Mouse (Mus musculus) lung, embryonic 16.5 days (tissue): ENCODE results near the gene Vipas39. TPM values are rescaled to one million over a fixed set of nuclear protein-coding genes. Genes with fewer than 3 reads are reported as not detected.
A peak's percentile ranks its signal among the peaks of the same experiment; 100 is the strongest.

Experiments
- ATAC-seq: fragments of 200-750 bp; cut with Nextera tagmentation; 2 replicates; pipeline ENCODE4 v1.8.0; 2017; ENCODE audit warnings: low read depth, mild to moderate bottlenecking, moderate library complexity
- H3K27ac ChIP-seq: fragments of 300-500 bp; sonication (generic); 2 replicates; pipeline ENCODE4 v1.5.1; 2014; ENCODE audit warnings: mild to moderate bottlenecking, control low read depth, low read length
- H3K27me3 ChIP-seq: fragments of 300-500 bp; sonication (generic); 2 replicates; pipeline ENCODE4 v1.6.1; 2014; ENCODE audit warnings: low read depth, low read length, mixed read lengths; ENCODE audit not compliant: control insufficient read depth, insufficient read depth
- H3K36me3 ChIP-seq: fragments of 300-500 bp; sonication (generic); 2 replicates; pipeline ENCODE4 v1.6.1; 2014; ENCODE audit warnings: low read length; ENCODE audit not compliant: control insufficient read depth, insufficient read depth
- H3K4me1 ChIP-seq: fragments of 300-500 bp; sonication (generic); replicated peaks from 2 replicates; pipeline ENCODE4 v1.6.1; 2014; ENCODE audit warnings: low read length, mixed read lengths; ENCODE audit not compliant: control insufficient read depth, insufficient read depth
- H3K4me2 ChIP-seq: fragments of 300-500 bp; sonication (generic); 2 replicates; pipeline ENCODE4 v1.6.1; 2014; ENCODE audit warnings: low read depth, low read length, control low read depth
- H3K4me3 ChIP-seq: fragments of 300-500 bp; sonication (generic); 2 replicates; pipeline ENCODE4 v1.5.1; 2014; ENCODE audit warnings: mild to moderate bottlenecking, low read length, control low read depth
- H3K9ac ChIP-seq: fragments of 300-500 bp; sonication (generic); 2 replicates; pipeline ENCODE4 v1.6.1; 2014; ENCODE audit warnings: low read length, control low read depth
- H3K9me3 ChIP-seq: fragments of 300-500 bp; sonication (generic); 2 replicates; pipeline ENCODE4 v1.6.1; 2016; ENCODE audit warnings: low read length; ENCODE audit not compliant: control insufficient read depth
- WGBS: fragments of 180-500 bp; shearing (Covaris S2); extraction: QIAGEN DNeasy Blood & Tissue Kit; methylation state at CpG from one replicate; pipeline ENCODE4 v1.1.7; 2014; 5-methylcytosine and 5-hydroxymethylcytosine counted together
- polyA plus RNA-seq: library from polyadenylated mRNA; unstranded; fragments of >200 nt; fragmentation: Nextera tagmentation; extraction: Ambion mirVana; gene quantifications from 2 replicates; pipeline ENCODE4 v1.2.1, GENCODE M21; 2015

Vipas39 gene
- polyA plus RNA-seq, 1 experiment from 2014 or later = 40.8 TPM

- WGBS = 64% methylated on average over 6 of the region's 6 CpGs
- peak; percentile 41; the same call in 1 of the 2 replicates for ATAC-seq
- H3K9ac ChIP-seq = no peak overlapping the region
These were observed 27.9 kb upstream of the Vipas39 start for GRCm38 (mm10) chr12:87293934-87294333.

DNA sequence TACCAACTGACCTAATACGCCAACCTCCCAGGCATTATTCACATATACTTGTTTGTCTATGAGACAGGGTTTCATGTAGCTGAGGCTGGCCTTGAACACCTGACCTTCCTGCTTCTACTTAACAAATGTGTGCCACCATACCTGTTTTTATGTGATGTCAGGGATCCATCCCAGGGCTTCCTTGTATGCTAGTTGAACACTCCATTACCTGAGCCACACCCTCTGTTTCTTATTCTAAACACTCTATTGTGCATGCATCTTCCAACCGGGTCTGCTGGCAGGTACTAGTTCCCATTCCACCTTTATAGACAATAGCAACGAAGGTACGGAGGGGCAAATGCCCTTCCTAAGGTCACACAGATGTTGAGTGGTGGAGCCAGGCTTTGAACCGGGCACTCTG is 23.0 kb upstream of the Vipas39 start:
- H3K36me3 ChIP-seq = no peaks in the 10 kb centered on the region
- H3K27ac ChIP-seq = no peak overlapping the region
- H3K9ac ChIP-seq = no peak overlapping the region
- H3K4me3 ChIP-seq = no peak overlapping the region
- no peak overlapping the region for H3K4me2 ChIP-seq
- 90% methylated on average over 5 of the region's 5 CpGs for WGBS
- no peak for ATAC-seq
- H3K9me3 ChIP-seq = peaks cover 3% of the 10 kb centered on the region; the same call in 1 of the 2 replicates
- 0 out of 2 replicates have a peak, but pooled peaks cover 5% of the 10 kb centered on the region for H3K4me1 ChIP-seq
- no peaks in the 10 kb centered on the region for H3K27me3 ChIP-seq

More at GRCm38 (mm10) chr12:87293934-87294333, 27.9 kb upstream of the Vipas39 start:
- Histone ChIP-seq H3K4me1 (no peaks in the 10 kb centered on the region; the same call in 1 of the 2 replicates), H3K9me3 (no peaks in the 10 kb centered on the region), H3K27me3 (peaks cover 2% of the 10 kb centered on the region; the same call in 1 of the 2 replicates), H3K27ac (no peak overlapping the region), H3K4me3 (no peak overlapping the region), H3K36me3 (no peaks in the 10 kb centered on the region), H3K4me2 (no peak overlapping the region)

- Histone ChIP-seq H3K36me3 (no peaks in the 10 kb centered on the region), H3K27ac (peak overlapping the region; percentile 69), H3K4me2 (no peak overlapping the region), H3K9ac (no peak overlapping the region), H3K27me3 (no peaks in the 10 kb centered on the region), H3K9me3 (peaks cover 3% of the 10 kb centered on the region; the same call in 1 of the 2 replicates), H3K4me3 (no peak overlapping the region), H3K4me1 (0 out of 2 replicates have a peak, but pooled peaks cover 5% of the 10 kb centered on the region)
- peak; percentile 73; the same call in 1 of the 2 replicates for ATAC-seq
- 73% methylated on average over 5 of the region's 5 CpGs for WGBS
These were observed 18.7 kb upstream of the Vipas39 start for GRCm38 (mm10) chr12:87284726-87285125.

DNA sequence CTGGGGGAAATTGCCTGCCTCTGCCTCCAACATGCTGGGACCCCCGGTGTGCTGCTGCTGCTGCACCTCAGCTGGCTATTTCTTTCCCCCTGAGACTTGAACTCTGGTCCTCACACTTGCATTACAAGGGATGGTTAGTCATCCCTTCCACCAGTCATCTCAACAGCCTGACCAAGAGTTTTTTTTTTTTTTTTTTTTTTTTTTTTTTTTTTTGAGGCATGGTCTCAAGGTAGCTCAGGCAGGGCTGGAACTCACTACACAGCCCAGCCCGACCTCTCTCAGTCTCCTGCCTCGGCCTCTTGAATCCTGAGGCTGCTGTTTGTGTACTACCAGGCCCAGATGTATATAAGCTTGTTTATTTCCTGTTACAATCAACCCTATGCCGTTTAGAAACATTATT is 18.2 kb upstream of the Vipas39 start:
- Histone ChIP-seq H3K4me1 (0 out of 2 replicates have a peak, but pooled peaks cover 5% of the 10 kb centered on the region), H3K27me3 (no peaks in the 10 kb centered on the region), H3K9ac (no peak overlapping the region), H3K9me3 (peaks cover 3% of the 10 kb centered on the region; the same call in 1 of the 2 replicates), H3K27ac (peak overlapping the region; percentile 14), H3K4me3 (no peak overlapping the region), H3K4me2 (no peak overlapping the region), H3K36me3 (no peaks in the 10 kb centered on the region)
- WGBS = 63% methylated on average over 4 of the region's 4 CpGs
- 0 out of 2 replicates have a peak, but pooled peaks have one; percentile 8 for ATAC-seq

DNA sequence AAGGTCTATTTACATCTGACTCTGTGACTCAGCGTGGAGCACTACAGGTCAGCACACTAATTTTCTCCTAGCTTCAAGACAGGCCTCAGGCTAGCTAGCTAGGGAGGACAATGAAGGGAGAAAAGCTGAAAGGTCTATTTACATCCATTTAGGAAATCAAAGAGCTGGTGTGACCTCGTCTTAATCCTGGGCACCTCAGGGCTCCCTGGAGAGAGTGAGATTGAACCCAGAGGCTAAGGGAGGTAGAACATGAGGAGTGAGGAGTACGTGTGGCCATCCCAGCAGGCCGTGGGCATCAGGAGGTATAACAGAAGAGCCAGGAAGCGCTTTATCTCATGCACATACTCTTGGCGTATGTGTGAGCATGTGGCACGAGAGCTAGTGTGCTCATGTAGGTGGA is 17.6 kb upstream of the Vipas39 start:
- no peak for ATAC-seq
- 0 out of 2 replicates have a peak, but pooled peaks cover 5% of the 10 kb centered on the region for H3K4me1 ChIP-seq
- H3K4me3 ChIP-seq = no peak overlapping the region
- H3K9ac ChIP-seq = no peak overlapping the region
- no peaks in the 10 kb centered on the region for H3K27me3 ChIP-seq
- H3K4me2 ChIP-seq = no peak overlapping the region
- no peaks in the 10 kb centered on the region for H3K36me3 ChIP-seq
- no peak overlapping the region for H3K27ac ChIP-seq
- H3K9me3 ChIP-seq = peaks cover 3% of the 10 kb centered on the region; the same call in 1 of the 2 replicates
- WGBS = 65% methylated on average over 7 of the region's 7 CpGs

- Histone ChIP-seq H3K36me3 (no peaks in the 10 kb centered on the region), H3K9me3 (peaks cover under 1% of the 10 kb centered on the region; the same call in 1 of the 2 replicates), H3K27me3 (no peaks in the 10 kb centered on the region), H3K9ac (no peak overlapping the region), H3K4me1 (peaks cover 8% of the 10 kb centered on the region), H3K27ac (no peak overlapping the region), H3K4me3 (no peak overlapping the region), H3K4me2 (no peak overlapping the region)
- ATAC-seq = no peak
- whole genome bisulfite sequencing = 89% methylated on average over 4 of the region's 4 CpGs
These were observed 16.7 kb upstream of the Vipas39 start for GRCm38 (mm10) chr12:87282743-87283142.

- H3K4me2 ChIP-seq = no peak overlapping the region
- peaks cover 8% of the 10 kb centered on the region for H3K4me1 ChIP-seq
- no peaks in the 10 kb centered on the region for H3K9me3 ChIP-seq
- H3K27me3 ChIP-seq = no peaks in the 10 kb centered on the region
- H3K36me3 ChIP-seq = no peaks in the 10 kb centered on the region
- no peak overlapping the region for H3K9ac ChIP-seq
- H3K27ac ChIP-seq = no peak overlapping the region
- 70% methylated on average over 1 of the region's 1 CpGs for WGBS
- no peak overlapping the region for H3K4me3 ChIP-seq
- no peak for ATAC-seq
These were observed 15.7 kb upstream of the Vipas39 start for GRCm38 (mm10) chr12:87281766-87282165.

DNA sequence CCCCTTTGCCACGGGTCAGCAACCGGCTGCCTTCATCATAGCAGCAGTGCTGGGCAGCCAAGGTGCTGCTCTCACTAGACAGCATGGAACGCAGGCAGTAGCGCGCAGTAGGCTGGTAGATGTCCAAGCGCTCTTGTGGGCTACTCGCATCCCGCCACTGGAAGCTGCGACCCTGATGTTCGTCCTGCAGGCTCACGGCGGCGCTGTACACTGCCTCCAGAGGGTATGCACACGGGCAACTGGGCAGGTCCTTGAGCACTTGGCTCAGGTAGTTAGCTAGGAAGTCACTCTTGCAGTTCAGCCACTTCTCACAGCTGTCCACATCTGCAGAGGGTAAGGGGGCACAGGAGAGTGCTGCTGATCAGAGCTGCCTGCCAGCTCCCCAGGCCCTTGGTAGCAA is 13.8 kb upstream of the Vipas39 start:
- no peak overlapping the region for H3K9ac ChIP-seq
- H3K36me3 ChIP-seq = peaks cover 13% of the 10 kb centered on the region
- no peak overlapping the region for H3K27ac ChIP-seq
- peaks cover 5% of the 10 kb centered on the region for H3K4me1 ChIP-seq
- no peaks in the 10 kb centered on the region for H3K27me3 ChIP-seq
- H3K4me3 ChIP-seq = no peak overlapping the region
- no peak overlapping the region for H3K4me2 ChIP-seq
- WGBS = 55% methylated on average over 14 of the region's 14 CpGs
- ATAC-seq = no peak
- no peaks in the 10 kb centered on the region for H3K9me3 ChIP-seq

DNA sequence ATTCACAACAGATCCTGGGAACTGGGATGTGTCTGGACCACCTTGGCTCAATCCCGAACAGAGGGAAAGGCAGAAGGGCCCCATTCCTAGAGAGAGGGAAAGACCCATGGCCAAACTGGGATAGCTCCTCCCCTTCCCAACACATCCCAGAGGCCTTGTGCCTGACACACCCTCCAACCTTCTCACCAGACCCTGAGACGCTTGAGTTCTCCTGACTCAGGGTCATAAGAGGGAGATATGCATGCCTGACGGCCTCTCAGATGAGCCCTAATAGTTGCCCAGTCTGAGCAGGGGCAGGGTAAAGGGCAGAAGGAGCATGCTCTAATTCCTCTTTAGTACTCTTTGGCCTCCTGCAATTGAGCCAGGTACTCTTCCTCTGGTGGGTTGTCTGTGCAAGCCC is 13.3 kb upstream of the Vipas39 start:
- Histone ChIP-seq H3K36me3 (peaks cover 14% of the 10 kb centered on the region), H3K9ac (no peak overlapping the region), H3K4me3 (no peak overlapping the region), H3K9me3 (no peaks in the 10 kb centered on the region), H3K27me3 (no peaks in the 10 kb centered on the region), H3K4me2 (no peak overlapping the region), H3K27ac (no peak overlapping the region), H3K4me1 (peaks cover 3% of the 10 kb centered on the region)
- 24% methylated on average over 3 of the region's 3 CpGs for WGBS
- no peak for ATAC-seq
